Mouse (Mus musculus): ENCODE results near the gene Hist1h3a. TPM values are rescaled to one million over a fixed set of nuclear protein-coding genes. Genes with fewer than 3 reads are reported as not detected.
A peak's percentile ranks its signal among the peaks of the same experiment; 100 is the strongest.
"Not testable (repeated sequence)": the region's sequence is repeated elsewhere in the genome, so short reads cannot be mapped to it uniquely, and the experiment has no call there.

Gene Hist1h3a
- polyA plus RNA-seq, 1 experiment = 22.8 TPM

DNA sequence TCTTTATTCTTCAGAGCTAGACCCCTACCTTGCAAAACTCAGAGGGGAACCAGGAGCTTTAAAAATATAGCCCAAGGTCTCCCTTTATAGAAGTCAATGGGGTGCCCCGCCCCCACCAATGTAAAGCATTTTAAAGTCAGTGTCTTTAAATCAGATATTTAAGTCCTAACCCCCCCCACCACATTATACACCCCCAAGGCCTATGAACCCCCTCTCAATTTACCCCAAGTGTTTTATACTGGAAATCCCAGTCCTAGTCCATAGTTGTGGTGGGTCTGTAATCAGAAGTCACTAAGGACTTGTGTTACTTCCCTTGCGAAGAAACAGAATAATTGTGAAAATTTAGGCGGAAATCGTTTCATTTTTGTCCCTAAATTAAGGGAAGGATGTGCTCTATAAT, 24.1 kb downstream of the Hist1h3a start:
- TF ChIP-seq POLR2A (IDR thresholded peaks at IDR 0.05; ENCODE audit: borderline replicate concordance, extremely low read depth, insufficient read depth, insufficient read length, poor library complexity, severe bottlenecking) = no peak
- no peak for TF ChIP-seq CTCF (IDR thresholded peaks at IDR 0.05; ENCODE audit: borderline replicate concordance, extremely low read depth, insufficient read depth, insufficient read length)
- DNase-seq (ENCODE audit: low read depth) = no peak

DNA sequence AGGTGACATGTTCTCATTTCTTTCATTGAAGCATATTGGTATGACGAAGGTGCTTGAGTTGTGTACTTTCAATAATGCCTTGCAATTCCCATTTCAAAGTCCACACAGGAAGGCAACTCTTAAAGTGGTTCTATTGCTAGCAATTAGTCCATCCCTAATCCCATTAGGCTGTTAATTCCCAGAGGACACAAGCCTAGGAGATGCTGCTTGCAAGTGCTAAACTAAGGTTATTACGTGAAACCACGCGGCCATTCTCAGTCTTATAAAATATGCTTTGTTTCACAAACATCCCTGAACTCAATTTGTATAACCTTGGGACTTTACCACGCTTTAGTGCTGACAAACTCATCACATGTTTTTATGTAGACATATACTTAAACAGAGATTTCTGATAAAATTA, 25.1 kb downstream of the Hist1h3a start:
- DNase-seq (ENCODE audit: low read depth) = no peak
- TF ChIP-seq CTCF (IDR thresholded peaks at IDR 0.05; ENCODE audit: borderline replicate concordance, extremely low read depth, insufficient read depth, insufficient read length) (no peak), POLR2A (IDR thresholded peaks at IDR 0.05; ENCODE audit: borderline replicate concordance, extremely low read depth, insufficient read depth, insufficient read length, poor library complexity, severe bottlenecking) (no peak)

DNA sequence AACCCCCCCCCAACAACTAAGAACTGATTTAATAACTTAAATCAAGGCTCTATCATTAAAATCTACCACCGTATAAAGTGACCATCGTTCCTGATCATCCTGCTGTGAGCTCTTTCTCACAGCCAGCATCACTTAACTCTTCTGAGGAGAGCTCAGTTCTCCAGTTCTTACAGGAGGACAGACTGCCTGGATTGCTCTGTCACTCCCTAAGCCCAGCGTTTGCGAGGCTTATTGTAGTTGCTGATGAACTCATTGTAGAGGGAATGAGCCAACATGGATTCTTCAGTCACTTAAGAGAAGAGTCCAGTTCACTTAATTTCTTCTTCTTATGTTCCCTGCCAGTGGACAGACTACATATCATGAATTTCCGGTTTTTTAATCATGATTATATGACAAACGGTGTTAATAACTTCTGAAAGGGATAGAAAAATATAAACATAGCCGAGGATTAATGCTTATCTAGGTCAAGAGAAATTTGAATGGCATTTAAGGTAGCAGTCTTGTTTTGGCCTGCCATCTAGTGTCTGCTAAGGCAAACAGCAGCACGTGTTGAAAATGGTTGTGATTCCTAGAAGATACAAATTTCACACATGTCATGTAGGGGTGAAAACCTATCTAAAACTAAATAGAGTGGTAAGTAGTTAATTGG, 29.9 kb downstream of the Hist1h3a start:
- DNase-seq (ENCODE audit: low read depth) = peak; percentile 77
- no peak for TF ChIP-seq POLR2A (IDR thresholded peaks at IDR 0.05; ENCODE audit: borderline replicate concordance, extremely low read depth, insufficient read depth, insufficient read length, poor library complexity, severe bottlenecking)
- peak; percentile 75; the same call in 1 of the 2 replicates for TF ChIP-seq CTCF (IDR thresholded peaks at IDR 0.05; ENCODE audit: borderline replicate concordance, extremely low read depth, insufficient read depth, insufficient read length)

DNA sequence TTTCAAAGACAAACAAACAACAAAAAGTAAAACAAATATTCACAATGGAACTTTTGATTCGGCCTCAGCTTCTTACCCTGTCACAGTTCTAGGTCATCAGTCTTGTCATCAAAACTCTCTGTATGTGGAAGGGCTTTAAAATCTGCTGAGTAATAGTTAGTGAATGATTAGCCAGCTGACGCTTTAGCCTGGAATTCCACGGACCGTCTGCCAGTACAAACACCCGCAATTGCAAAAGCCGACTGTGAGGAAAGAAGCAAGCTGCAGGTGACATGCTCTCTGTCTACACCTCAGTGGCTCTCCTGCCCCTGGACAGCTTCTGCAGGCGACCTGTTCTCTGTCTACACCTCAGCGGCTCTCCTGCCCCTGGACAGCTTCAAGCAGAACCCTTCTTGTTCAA, 31.7 kb downstream of the Hist1h3a start:
- TF ChIP-seq POLR2A (IDR thresholded peaks at IDR 0.05; ENCODE audit: borderline replicate concordance, extremely low read depth, insufficient read depth, insufficient read length, poor library complexity, severe bottlenecking) = no peak
- TF ChIP-seq CTCF (IDR thresholded peaks at IDR 0.05; ENCODE audit: borderline replicate concordance, extremely low read depth, insufficient read depth, insufficient read length) = no peak
- DNase-seq (ENCODE audit: low read depth) = no peak

DNA sequence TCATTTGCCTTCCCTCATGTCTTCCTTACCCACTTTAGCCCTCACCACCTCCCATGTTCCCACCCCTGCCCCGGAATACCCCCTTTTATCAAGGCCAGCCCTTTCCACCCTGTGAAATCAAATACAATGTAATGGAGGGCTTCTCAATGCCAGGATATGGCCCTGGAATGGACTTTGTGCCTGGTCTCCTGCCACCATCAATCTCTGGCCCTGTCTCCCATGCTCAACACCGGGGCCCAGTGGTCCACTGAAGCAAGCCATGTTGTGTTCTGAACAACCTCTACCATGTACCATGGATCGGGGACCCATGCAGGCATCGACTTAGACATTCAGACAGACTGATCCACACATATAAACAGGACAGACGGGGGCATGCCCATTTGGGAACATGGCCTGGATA, 32.5 kb downstream of the Hist1h3a start:
- TF ChIP-seq CTCF (IDR thresholded peaks at IDR 0.05; ENCODE audit: borderline replicate concordance, extremely low read depth, insufficient read depth, insufficient read length) = no peak
- no peak for TF ChIP-seq POLR2A (IDR thresholded peaks at IDR 0.05; ENCODE audit: borderline replicate concordance, extremely low read depth, insufficient read depth, insufficient read length, poor library complexity, severe bottlenecking)
- no peak for DNase-seq (ENCODE audit: low read depth)

DNA sequence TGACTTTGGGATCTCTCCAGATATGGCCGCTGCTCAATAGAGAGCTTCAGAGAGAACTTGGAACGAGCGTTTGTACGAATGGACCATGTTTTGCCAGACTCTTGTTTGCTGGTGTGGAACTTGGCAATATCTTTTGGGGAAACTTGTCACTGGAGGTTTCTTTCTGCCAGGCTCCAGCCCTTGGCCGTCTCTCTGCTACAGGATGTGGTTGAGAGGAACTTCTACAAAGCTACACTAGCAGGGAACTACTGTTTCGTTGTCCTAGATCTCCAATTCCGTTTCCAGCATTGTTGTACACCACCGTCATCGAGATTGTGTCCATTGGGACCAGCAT, 33.0 kb downstream of the Hist1h3a start:
- DNase-seq (ENCODE audit: low read depth) = no peak
- TF ChIP-seq CTCF (IDR thresholded peaks at IDR 0.05; ENCODE audit: borderline replicate concordance, extremely low read depth, insufficient read depth, insufficient read length) (no peak), POLR2A (IDR thresholded peaks at IDR 0.05; ENCODE audit: borderline replicate concordance, extremely low read depth, insufficient read depth, insufficient read length, poor library complexity, severe bottlenecking) (no peak)

DNA sequence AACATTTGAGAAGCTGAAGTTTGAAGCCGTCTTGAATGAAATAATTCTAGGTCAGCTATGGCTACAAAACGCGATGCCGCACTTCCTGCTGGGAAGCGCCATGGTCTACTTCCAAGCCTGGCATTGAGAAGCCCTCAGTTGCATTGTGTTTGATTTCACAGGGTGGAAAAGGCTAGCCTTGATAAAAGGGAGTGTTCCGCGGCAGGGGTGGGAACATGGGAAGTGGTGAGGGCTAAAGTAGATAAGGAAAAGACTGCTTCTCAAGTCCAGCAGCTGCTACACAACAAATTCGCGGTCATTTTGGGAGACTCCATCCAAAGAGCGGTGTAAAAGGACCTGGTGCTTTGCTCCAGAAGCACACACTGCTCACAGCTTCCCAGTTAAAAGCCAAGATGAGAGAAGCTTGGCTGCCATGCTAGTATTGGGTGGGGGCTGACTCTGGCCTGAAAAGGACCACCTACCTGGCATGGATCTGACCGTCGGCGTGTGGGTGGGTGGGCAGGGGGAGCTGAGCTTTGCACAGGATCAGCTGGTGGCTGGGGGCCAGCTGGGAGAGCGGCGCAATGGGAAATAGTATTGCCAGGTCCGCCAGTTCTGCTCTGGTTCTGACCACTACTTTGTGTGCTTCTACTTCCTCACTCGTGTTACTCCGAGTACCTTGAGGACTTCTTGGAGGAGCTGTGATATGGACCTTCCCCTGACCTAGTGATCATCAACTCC, 33.6 kb downstream of the Hist1h3a start:
- TF ChIP-seq CTCF (IDR thresholded peaks at IDR 0.05; ENCODE audit: borderline replicate concordance, extremely low read depth, insufficient read depth, insufficient read length) (no peak), POLR2A (IDR thresholded peaks at IDR 0.05; ENCODE audit: borderline replicate concordance, extremely low read depth, insufficient read depth, insufficient read length, poor library complexity, severe bottlenecking) (no peak)
- DNase-seq (ENCODE audit: low read depth) = no peak

DNA sequence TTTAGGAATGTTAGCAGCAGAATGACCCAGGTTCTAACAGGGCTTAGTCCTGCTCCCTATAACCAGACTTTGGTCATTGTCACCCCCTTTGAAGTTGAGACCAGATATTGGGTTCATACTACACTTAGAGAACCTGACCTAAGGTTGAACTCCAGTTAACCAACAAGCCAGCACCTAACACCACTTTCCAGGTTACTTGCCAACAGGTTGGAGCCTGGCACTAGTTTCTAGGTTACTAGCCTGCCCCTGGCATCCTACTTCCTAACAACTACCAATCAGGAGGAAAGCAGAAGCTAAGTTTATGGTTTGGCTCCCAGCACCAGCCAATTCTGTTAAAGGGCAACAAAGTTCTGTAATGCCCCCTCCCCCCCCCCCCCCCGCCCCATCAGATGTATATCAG, 37.0 kb downstream of the Hist1h3a start:
- DNase-seq (ENCODE audit: low read depth) = no peak
- TF ChIP-seq POLR2A (IDR thresholded peaks at IDR 0.05; ENCODE audit: borderline replicate concordance, extremely low read depth, insufficient read depth, insufficient read length, poor library complexity, severe bottlenecking) = no peak
- no peak for TF ChIP-seq CTCF (IDR thresholded peaks at IDR 0.05; ENCODE audit: borderline replicate concordance, extremely low read depth, insufficient read depth, insufficient read length)

DNA sequence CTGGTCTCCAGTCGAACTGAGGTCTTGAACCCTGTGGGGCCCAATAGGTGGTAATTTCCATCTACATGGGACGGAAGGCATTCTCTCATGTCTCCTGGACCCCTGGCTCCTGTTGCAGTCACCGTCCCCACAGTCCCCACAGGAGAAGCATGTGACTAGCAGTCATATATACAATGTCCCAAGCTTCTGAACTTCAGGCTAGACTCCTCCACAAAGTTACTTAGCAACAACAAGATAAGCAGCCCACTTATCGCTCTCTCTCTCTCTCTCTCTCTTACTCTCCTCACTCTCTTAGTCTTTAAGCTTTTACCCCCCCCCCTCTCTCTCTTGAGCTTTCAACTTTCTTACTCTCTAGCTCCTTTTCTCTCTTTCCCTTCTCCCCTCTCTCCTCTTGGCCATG, 37.9 kb downstream of the Hist1h3a start:
- DNase-seq (ENCODE audit: low read depth) = no peak
- no peak for TF ChIP-seq CTCF (IDR thresholded peaks at IDR 0.05; ENCODE audit: borderline replicate concordance, extremely low read depth, insufficient read depth, insufficient read length)
- no peak for TF ChIP-seq POLR2A (IDR thresholded peaks at IDR 0.05; ENCODE audit: borderline replicate concordance, extremely low read depth, insufficient read depth, insufficient read length, poor library complexity, severe bottlenecking)

DNA sequence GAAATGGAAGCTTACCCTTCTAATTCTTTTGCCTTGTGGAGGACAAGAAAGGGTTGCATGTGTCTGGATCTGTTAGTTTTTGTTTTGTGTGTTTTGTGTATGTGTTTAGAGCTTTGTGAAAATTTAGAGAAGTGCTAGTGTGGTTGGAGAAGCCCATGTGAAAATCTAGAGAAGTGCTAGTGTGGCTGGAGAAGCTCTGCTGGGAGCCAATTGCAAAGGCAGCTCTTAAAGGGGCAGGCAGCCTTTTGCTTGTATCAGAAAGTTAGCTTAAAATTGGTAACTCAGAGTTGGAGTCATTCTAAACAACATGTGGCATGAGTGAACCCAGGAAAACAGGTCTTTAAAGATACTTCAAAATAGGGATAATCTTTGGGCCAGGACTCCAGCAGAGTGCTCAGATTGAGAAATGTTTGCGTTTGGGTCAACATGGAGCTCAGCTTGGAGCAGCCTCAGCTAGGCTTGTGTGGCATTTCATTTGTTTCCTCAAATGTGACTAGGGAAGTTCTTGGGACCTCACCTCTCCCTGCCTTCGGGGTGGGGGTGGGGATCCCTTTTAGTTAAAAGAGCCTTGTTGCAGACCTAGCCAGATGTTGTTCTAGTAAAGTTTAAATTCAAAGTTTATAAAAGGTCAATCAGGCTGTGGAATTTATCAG, 44.5 kb downstream of the Hist1h3a start:
- not testable (repeated sequence) for DNase-seq (ENCODE audit: low read depth)

DNA sequence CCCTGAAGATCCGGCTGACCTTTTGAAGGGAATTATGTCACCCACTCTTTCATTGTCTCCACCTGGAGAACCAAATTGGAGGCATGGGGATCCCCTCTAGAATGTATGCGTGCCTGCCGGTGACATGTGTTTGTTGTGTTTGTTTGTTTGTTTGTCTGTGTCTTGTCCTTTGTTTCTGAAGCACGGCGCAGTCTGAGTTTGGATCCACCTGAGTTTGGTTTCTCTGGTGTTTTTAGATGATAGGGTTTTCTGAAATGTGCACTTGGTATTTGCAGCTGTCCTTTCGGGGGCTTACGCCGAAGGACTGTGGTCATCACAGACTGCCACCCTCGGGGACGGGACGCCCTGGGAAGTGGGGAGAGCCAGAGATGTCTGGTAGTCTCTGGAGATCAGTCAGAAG, 45.0 kb downstream of the Hist1h3a start:
- TF ChIP-seq POLR2A (IDR thresholded peaks at IDR 0.05; ENCODE audit: borderline replicate concordance, extremely low read depth, insufficient read depth, insufficient read length, poor library complexity, severe bottlenecking) = no peak
- TF ChIP-seq CTCF (IDR thresholded peaks at IDR 0.05; ENCODE audit: borderline replicate concordance, extremely low read depth, insufficient read depth, insufficient read length) = no peak
- DNase-seq (ENCODE audit: low read depth) = no peak

Measured in brain, embryonic 14.5 days (tissue).